ENCODE assay signal across 13 mouse cellular contexts in genomic region chr5:140149298-140149697, GRCm38 (mm10).
DNase-seq lines count a peak whose midpoint lies in the region; ATAC-seq and TF ChIP-seq lines count a peak whose summit lies in the region.
"Had no signal": no experiment of that assay in that cellular context is flagged by ENCODE, and none has a peak within 500 bp of the region (broad histone marks: within the 10 kb centered on the region; RNA-seq: fewer than 3 reads in every experiment).

No protein-coding gene starts in this region.

- H3K9ac ChIP-seq in forebrain, embryonic 15.5 days (replicated peaks): no peak overlapping the region
- H3K9ac ChIP-seq in lung, postnatal 0 days (replicated peaks; ENCODE audit: low read depth): no peak overlapping the region
- H3K9ac ChIP-seq: limb, embryonic 13.5 days had no signal

- peaks cover 31% of the 10 kb centered on the region for H3K4me1 ChIP-seq in forebrain, embryonic 10.5 days
- peaks cover 6% of the 10 kb centered on the region for H3K4me1 ChIP-seq in forebrain, embryonic 15.5 days
- H3K4me1 ChIP-seq in lung, postnatal 0 days (ENCODE audit: insufficient read depth, low read depth, low read length): 0 out of 2 replicates have a peak, but pooled peaks cover 4% of the 10 kb centered on the region

- H3K4me3 ChIP-seq in forebrain, embryonic 10.5 days: no peak overlapping the region
- H3K4me3 ChIP-seq in forebrain, embryonic 15.5 days: no peak overlapping the region
- no peak overlapping the region for H3K4me3 ChIP-seq in lung, postnatal 0 days (ENCODE audit: low read depth, low read length)
- H3K4me3 ChIP-seq: limb, embryonic 13.5 days had no signal

- H3K27ac ChIP-seq in forebrain, embryonic 10.5 days: 0 out of 2 replicates have a peak overlapping the region, but pooled peaks have one; percentile 5
- no peak overlapping the region for H3K27ac ChIP-seq in forebrain, embryonic 15.5 days (replicated peaks)
- H3K27ac ChIP-seq in lung, postnatal 0 days (ENCODE audit: low read length): no peak overlapping the region
- H3K27ac ChIP-seq: limb, embryonic 13.5 days had no signal

- H3K4me2 ChIP-seq in forebrain, embryonic 15.5 days (replicated peaks): no peak overlapping the region
- no peak overlapping the region for H3K4me2 ChIP-seq in lung, postnatal 0 days (replicated peaks; ENCODE audit: low read depth, low read length)
- H3K4me2 ChIP-seq: limb, embryonic 13.5 days had no signal

- no peak for TF ChIP-seq EP300 in lung, postnatal 0 days (IDR thresholded peaks at IDR 0.05)

- no peak for ATAC-seq in forebrain, embryonic 15.5 days (replicated peaks)
- ATAC-seq in lung, postnatal 0 days: peak; percentile 72
- no peak for ATAC-seq in erythroblast, adult 5-6 weeks (replicated peaks; ENCODE audit: low FRiP score, poor library complexity, severe bottlenecking)
- ATAC-seq: inflammation-experienced regulatory T-cells, adult 6 months had no signal

- H3K36me3 ChIP-seq in forebrain, embryonic 10.5 days (replicated peaks): no peaks in the 10 kb centered on the region
- H3K36me3 ChIP-seq in forebrain, embryonic 15.5 days: no peaks in the 10 kb centered on the region
- H3K36me3 ChIP-seq in lung, postnatal 0 days (ENCODE audit: insufficient read depth, low read length): no peaks in the 10 kb centered on the region
- H3K36me3 ChIP-seq: limb, embryonic 13.5 days had no signal

- WGBS in forebrain, embryonic 10.5 days: 89% methylated on average over 4 of the region's 4 CpGs
- WGBS in forebrain, embryonic 15.5 days: 92% methylated on average over 4 of the region's 4 CpGs
- 61% methylated on average over 3 of the region's 4 CpGs for WGBS in lung, postnatal 0 days

- no peak for TF ChIP-seq CTCF in lung, postnatal 0 days (IDR thresholded peaks at IDR 0.05)

- no peaks in the 10 kb centered on the region for H3K27me3 ChIP-seq in forebrain, embryonic 10.5 days (ENCODE audit: poor library complexity, severe bottlenecking)
- H3K27me3 ChIP-seq in forebrain, embryonic 15.5 days: no peaks in the 10 kb centered on the region
- H3K27me3 ChIP-seq in lung, postnatal 0 days (replicated peaks; ENCODE audit: insufficient read depth, low read length): no peaks in the 10 kb centered on the region
- H3K27me3 ChIP-seq: limb, embryonic 13.5 days had no signal

- H3K9me3 ChIP-seq in forebrain, embryonic 10.5 days: no peaks in the 10 kb centered on the region
- no peaks in the 10 kb centered on the region for H3K9me3 ChIP-seq in forebrain, embryonic 15.5 days
- H3K9me3 ChIP-seq in lung, postnatal 0 days (ENCODE audit: low read length): no peaks in the 10 kb centered on the region
- H3K9me3 ChIP-seq: limb, embryonic 13.5 days had no signal

- no peak for DNase-seq in forebrain, embryonic 10.5 days (ENCODE audit: extremely low spot score, low spot score)
- DNase-seq in thymus, postnatal 25 days: peak; percentile 16
- no peak for DNase-seq in thymus, postnatal 14 days
- peak; percentile 66 for DNase-seq in lung, postnatal 0 days (ENCODE audit: low spot score)
- DNase-seq in right cerebral cortex, postnatal 36 days (ENCODE audit: low spot score in 2 of 2): peak; percentile 27 to 44
- DNase-seq in T-cell, adult 2 months (ENCODE audit: low spot score): no peak
- DNase-seq: B cell, adult 2 months; heart, postnatal 14 days; kidney, postnatal 36 days had no signal

Comparison
In these comparisons a context has a peak if more than half of its experiments do, and no peak if none do; other contexts are left out.
1. DNase-seq: peak in thymus, postnatal 25 days (single experiment), lung, postnatal 0 days (single experiment) and right cerebral cortex, postnatal 36 days (2 of 2); none in forebrain, embryonic 10.5 days (single experiment), thymus, postnatal 14 days (single experiment) and T-cell, adult 2 months (single experiment).